Mouse (Mus musculus) forebrain, embryonic 10.5 days (tissue): ENCODE measurements around the gene Dnmt3c. TPM values are rescaled to one million over a fixed set of nuclear protein-coding genes. Genes with fewer than 3 reads are reported as not detected.
"Not testable (repeated sequence)": the region's sequence is repeated elsewhere in the genome, so short reads cannot be mapped to it uniquely, and the experiment has no call there.

Source experiments
- DNase-seq: peaks from one replicate; pipeline ENCODE4 v3.0.0-alpha.2; 2017; ENCODE audit warnings: low spot score; ENCODE audit errors: extremely low spot score
- H3K27ac ChIP-seq: fragments of 300-500 bp; sonication (generic); 2 replicates; pipeline ENCODE4 v1.5.1; 2016; ENCODE audit warnings: mild to moderate bottlenecking
- H3K27me3 ChIP-seq: fragments of 300-500 bp; sonication (generic); 2 replicates; pipeline ENCODE4 v1.6.1; 2016; ENCODE audit warnings: mild to moderate bottlenecking; ENCODE audit not compliant: poor library complexity, severe bottlenecking
- H3K36me3 ChIP-seq: fragments of 300-500 bp; sonication (generic); replicated peaks from 2 replicates; pipeline ENCODE4 v1.6.1; 2016; ENCODE audit warnings: mild to moderate bottlenecking, moderate library complexity
- H3K4me1 ChIP-seq: fragments of 300-500 bp; sonication (generic); 2 replicates; pipeline ENCODE4 v1.6.1; 2016
- H3K4me3 ChIP-seq: fragments of 300-500 bp; sonication (generic); 2 replicates; pipeline ENCODE4 v1.5.1; 2016; ENCODE audit warnings: mild to moderate bottlenecking, moderate library complexity
- H3K9me3 ChIP-seq: fragments of 300-500 bp; sonication (generic); 2 replicates; pipeline ENCODE4 v1.6.1; 2016; ENCODE audit warnings: mild to moderate bottlenecking, moderate library complexity
- WGBS: fragments of 180-500 bp; shearing (Covaris S2); methylation state at CpG from one replicate; pipeline ENCODE4 v1.1.7; 2016; 5-methylcytosine and 5-hydroxymethylcytosine counted together
- polyA plus RNA-seq: library from polyadenylated mRNA; unstranded; fragments of >200 nt; fragmentation: Nextera tagmentation; extraction: Ambion mirVana; gene quantifications from 2 replicates; pipeline ENCODE4 v1.2.1, GENCODE M21; 2016

Gene Dnmt3c
- polyA plus RNA-seq, 1 experiment from 2014 or later: not detected

- Histone ChIP-seq H3K4me3 (no peak overlapping the region), H3K36me3 (peaks cover 87% of the 10 kb centered on the region), H3K9me3 (no peaks in the 10 kb centered on the region), H3K27ac (no peak overlapping the region), H3K4me1 (no peaks in the 10 kb centered on the region), H3K27me3 (no peaks in the 10 kb centered on the region)
- whole genome bisulfite sequencing: 96% methylated on average over 6 of the region's 6 CpGs
- DNase-seq: no peak
Measured at GRCm38 (mm10) chr2:153676944-153677343, 19.5 kb upstream of the Dnmt3c start.

- H3K9me3 ChIP-seq: no peaks in the 10 kb centered on the region
- H3K4me1 ChIP-seq: no peaks in the 10 kb centered on the region
- WGBS: 95% methylated on average over 7 of the region's 7 CpGs
- no peaks in the 10 kb centered on the region for H3K27me3 ChIP-seq
- H3K27ac ChIP-seq: no peak overlapping the region
- DNase-seq: no peak
- peaks cover 88% of the 10 kb centered on the region for H3K36me3 ChIP-seq
- no peak overlapping the region for H3K4me3 ChIP-seq
Measured at GRCm38 (mm10) chr2:153677550-153677949, 18.9 kb upstream of the Dnmt3c start.

GRCm38 (mm10) chr2:153679959-153680358 is 16.5 kb upstream of the Dnmt3c start:
- H3K9me3 ChIP-seq: no peaks in the 10 kb centered on the region
- H3K4me3 ChIP-seq: no peak overlapping the region
- H3K27me3 ChIP-seq: no peaks in the 10 kb centered on the region
- no peaks in the 10 kb centered on the region for H3K4me1 ChIP-seq
- 96% methylated on average over 1 of the region's 1 CpGs for WGBS
- no peak overlapping the region for H3K27ac ChIP-seq
- no peak for DNase-seq
- H3K36me3 ChIP-seq: peaks cover 73% of the 10 kb centered on the region

GRCm38 (mm10) chr2:153693413-153693812 is 3.0 kb upstream of the Dnmt3c start:
- H3K27ac ChIP-seq, H3K27me3 ChIP-seq, DNase-seq, H3K36me3 ChIP-seq, H3K9me3 ChIP-seq, H3K4me1 ChIP-seq, H3K4me3 ChIP-seq: not testable (repeated sequence)
- 81% methylated on average over 7 of the region's 7 CpGs for WGBS

- Histone ChIP-seq H3K27ac (no peak overlapping the region), H3K27me3 (no peaks in the 10 kb centered on the region), H3K36me3 (no peaks in the 10 kb centered on the region), H3K4me1 (no peaks in the 10 kb centered on the region), H3K9me3 (no peaks in the 10 kb centered on the region), H3K4me3 (no peak overlapping the region)
- DNase-seq: peak; percentile 25
- WGBS: 69% methylated on average over 19 of the region's 19 CpGs
Measured at GRCm38 (mm10) chr2:153694462-153695085, 1.9 kb upstream of the Dnmt3c start.

- Histone ChIP-seq H3K36me3 (no peaks in the 10 kb centered on the region), H3K9me3 (no peaks in the 10 kb centered on the region), H3K27me3 (no peaks in the 10 kb centered on the region), H3K4me1 (peaks cover 17% of the 10 kb centered on the region), H3K27ac (no peak overlapping the region), H3K4me3 (no peak overlapping the region)
- 41% methylated on average over 6 of the region's 6 CpGs for WGBS
- no peak for DNase-seq
Measured at GRCm38 (mm10) chr2:153703389-153703788, 6.9 kb downstream of the Dnmt3c start.

GRCm38 (mm10) chr2:153710701-153711330 is 14.4 kb downstream of the Dnmt3c start:
- Histone ChIP-seq H3K36me3 (no peaks in the 10 kb centered on the region), H3K27me3 (no peaks in the 10 kb centered on the region), H3K4me1 (peaks cover 20% of the 10 kb centered on the region), H3K4me3 (no peak overlapping the region), H3K9me3 (no peaks in the 10 kb centered on the region), H3K27ac (no peak overlapping the region)
- 62% methylated on average over 8 of the region's 8 CpGs for WGBS
- DNase-seq: peak; percentile 30

GRCm38 (mm10) chr2:153712646-153713091 is 16.2 kb downstream of the Dnmt3c start:
- Histone ChIP-seq H3K27me3 (no peaks in the 10 kb centered on the region), H3K36me3 (no peaks in the 10 kb centered on the region), H3K27ac (peak overlapping the region; percentile 82), H3K4me1 (peaks cover 15% of the 10 kb centered on the region), H3K9me3 (no peaks in the 10 kb centered on the region), H3K4me3 (no peak overlapping the region; the same call in 1 of the 2 replicates)
- WGBS: 14% methylated on average over 3 of the region's 3 CpGs
- DNase-seq: peak; percentile 18

- Histone ChIP-seq H3K4me3 (no peak overlapping the region), H3K27ac (peak overlapping the region; percentile 82), H3K36me3 (no peaks in the 10 kb centered on the region), H3K9me3 (no peaks in the 10 kb centered on the region), H3K27me3 (no peaks in the 10 kb centered on the region), H3K4me1 (peaks cover 15% of the 10 kb centered on the region)
- 36% methylated on average over 4 of the region's 4 CpGs for WGBS
- peak; percentile 36 for DNase-seq
Measured at GRCm38 (mm10) chr2:153713227-153713626, 16.8 kb downstream of the Dnmt3c start.

- not testable (repeated sequence) for H3K27ac ChIP-seq, DNase-seq, H3K27me3 ChIP-seq, H3K4me3 ChIP-seq, H3K36me3 ChIP-seq, H3K9me3 ChIP-seq, H3K4me1 ChIP-seq
- 81% methylated on average over 3 of the region's 3 CpGs for WGBS
Measured at GRCm38 (mm10) chr2:153717861-153718260, 21.4 kb downstream of the Dnmt3c start.

- DNase-seq: no peak
- Histone ChIP-seq H3K27ac (no peak overlapping the region), H3K4me3 (no peak overlapping the region), H3K27me3 (no peaks in the 10 kb centered on the region), H3K4me1 (no peaks in the 10 kb centered on the region), H3K9me3 (no peaks in the 10 kb centered on the region; the same call in 1 of the 2 replicates), H3K36me3 (no peaks in the 10 kb centered on the region)
- WGBS: 71% methylated on average over 1 of the region's 1 CpGs
Measured at GRCm38 (mm10) chr2:153723098-153723497, 26.6 kb downstream of the Dnmt3c start.

- 92% methylated on average over 2 of the region's 2 CpGs for WGBS
- H3K36me3 ChIP-seq: no peaks in the 10 kb centered on the region
- no peaks in the 10 kb centered on the region for H3K27me3 ChIP-seq
- H3K9me3 ChIP-seq: no peaks in the 10 kb centered on the region; the same call in 1 of the 2 replicates
- H3K27ac ChIP-seq: no peak overlapping the region
- no peak for DNase-seq
- H3K4me1 ChIP-seq: no peaks in the 10 kb centered on the region
- no peak overlapping the region for H3K4me3 ChIP-seq
Measured at GRCm38 (mm10) chr2:153724424-153724823, 28.0 kb downstream of the Dnmt3c start.

GRCm38 (mm10) chr2:153724871-153725270 is 28.4 kb downstream of the Dnmt3c start:
- DNase-seq: no peak
- 84% methylated on average over 2 of the region's 2 CpGs for WGBS
- H3K36me3 ChIP-seq: no peaks in the 10 kb centered on the region
- no peak overlapping the region for H3K4me3 ChIP-seq
- no peaks in the 10 kb centered on the region; the same call in 1 of the 2 replicates for H3K9me3 ChIP-seq
- no peaks in the 10 kb centered on the region for H3K4me1 ChIP-seq
- no peaks in the 10 kb centered on the region for H3K27me3 ChIP-seq
- no peak overlapping the region for H3K27ac ChIP-seq
